Mouse (Mus musculus) MEL (cell line): ENCODE data around the gene Herc2. TPM values are rescaled to one million over a fixed set of nuclear protein-coding genes. Genes with fewer than 3 reads are reported as not detected.

Source experiments
- DNase-seq: peaks from one replicate; pipeline ENCODE4 v3.0.0; 2011; ENCODE audit warnings: low read depth, low spot score
- H3K27ac ChIP-seq: 2 replicates; pipeline ENCODE4 v1.5.1; 2012; ENCODE audit warnings: low read depth, mild to moderate bottlenecking, control low read depth, low read length, moderate library complexity; ENCODE audit not compliant: control insufficient read depth
- H3K27me3 ChIP-seq, 2 experiments: fragments of 150-350 bp in 1 of 2; sonication (generic) in 1 of 2; 2 replicates each; pipeline ENCODE4 v1.6.1; 2012; ENCODE audit warnings: low read length in 2 of 2, mild to moderate bottlenecking in 2 of 2, improper control_type of control experiment in 1 of 2, moderate library complexity in 1 of 2; ENCODE audit not compliant: insufficient read depth in 2 of 2, control insufficient read depth in 1 of 2
- H3K36me3 ChIP-seq, 2 experiments: 2 replicates each; pipeline ENCODE4 v1.6.1; 2012 to 2014; ENCODE audit warnings: low read length in 2 of 2, improper control_type of control experiment in 1 of 2, inconsistent platforms in 1 of 2, mild to moderate bottlenecking in 1 of 2; ENCODE audit not compliant: insufficient read depth in 2 of 2, control insufficient read depth in 1 of 2
- H3K4me1 ChIP-seq, 2 experiments: fragments of 150-350 bp in 1 of 2; sonication (generic) in 1 of 2; 2 replicates each; pipeline ENCODE4 v1.6.1; 2012; ENCODE audit warnings: low read length in 2 of 2, improper control_type of control experiment in 1 of 2, mild to moderate bottlenecking in 1 of 2; ENCODE audit not compliant: insufficient read depth in 2 of 2, control insufficient read depth in 1 of 2
- H3K4me3 ChIP-seq, 2 experiments: fragments of 150-350 bp in 1 of 2; sonication (generic) in 1 of 2; 2 replicates each; pipeline ENCODE4 v1.5.1; 2012; ENCODE audit warnings: low read depth in 2 of 2, low read length in 2 of 2, mild to moderate bottlenecking in 2 of 2, moderate library complexity in 2 of 2, control low read depth in 1 of 2, improper control_type of control experiment in 1 of 2; ENCODE audit not compliant: control insufficient read depth in 1 of 2, insufficient read depth in 1 of 2
- H3K79me2 ChIP-seq: 2 replicates; pipeline ENCODE4 v1.6.1; 2012; ENCODE audit warnings: mild to moderate bottlenecking, low read length, moderate library complexity; ENCODE audit not compliant: control insufficient read depth, poor library complexity, insufficient read depth
- H3K9ac ChIP-seq: 2 replicates; pipeline ENCODE4 v1.6.1; 2012; ENCODE audit warnings: low read depth, mild to moderate bottlenecking, control low read depth, low read length, moderate library complexity; ENCODE audit not compliant: control insufficient read depth, poor library complexity, severe bottlenecking
- H3K9me3 ChIP-seq: fragments of 150-350 bp; sonication (generic); replicated peaks from 2 replicates; pipeline ENCODE4 v1.6.1; 2012; ENCODE audit warnings: mild to moderate bottlenecking, low read length, improper control_type of control experiment, moderate library complexity; ENCODE audit not compliant: insufficient read depth
- BHLHE40 ChIP-seq: IDR thresholded peaks from 2 replicates; pipeline ENCODE4 v1.6.1; 2012; ENCODE audit warnings: low read depth, mild to moderate bottlenecking, inconsistent platforms, low read length, improper control_type of control experiment, borderline replicate concordance
- CTCF ChIP-seq, 3 experiments: IDR thresholded peaks in 2 of 3; conservative IDR thresholded peaks in 1 of 3; 2 replicates each; pipeline ENCODE4 v1.5.1; 2011 to 2012; ENCODE audit warnings: low read length in 3 of 3, low read depth in 2 of 3, mild to moderate bottlenecking in 2 of 3, improper control_type of control experiment in 1 of 3, inconsistent platforms in 1 of 3, mixed read lengths in 1 of 3, moderate library complexity in 1 of 3; ENCODE audit not compliant: control insufficient read depth in 1 of 3, insufficient read depth in 1 of 3, poor library complexity in 1 of 3, severe bottlenecking in 1 of 3
- EP300 ChIP-seq, 2 experiments: IDR thresholded peaks; 2 replicates each; pipeline ENCODE4 v1.6.1; 2011; ENCODE audit warnings: improper control_type of control experiment in 2 of 2, low read length in 2 of 2, low read depth in 1 of 2, mild to moderate bottlenecking in 1 of 2
- HCFC1 ChIP-seq: IDR thresholded peaks from 2 replicates; pipeline ENCODE4 v1.6.1; 2012; ENCODE audit warnings: low read depth, mild to moderate bottlenecking, inconsistent platforms, low read length, improper control_type of control experiment, moderate library complexity
- MAZ ChIP-seq: IDR thresholded peaks from 2 replicates; pipeline ENCODE4 v1.6.1; 2012; ENCODE audit warnings: low read depth, mild to moderate bottlenecking, inconsistent platforms, low read length, improper control_type of control experiment
- NELFE ChIP-seq: IDR thresholded peaks from 2 replicates; pipeline ENCODE4 v1.6.1; 2011; ENCODE audit warnings: low read depth, low read length, improper control_type of control experiment
- NRF1 ChIP-seq: IDR thresholded peaks from 2 replicates; pipeline ENCODE4 v1.6.1; 2014; ENCODE audit warnings: low read depth, mild to moderate bottlenecking, inconsistent platforms, low read length, improper control_type of control experiment, moderate library complexity; ENCODE audit not compliant: poor library complexity, insufficient read depth, severe bottlenecking
- SIN3A ChIP-seq: IDR thresholded peaks from 2 replicates; pipeline ENCODE4 v1.6.1; 2012; ENCODE audit warnings: low read length, improper control_type of control experiment, inconsistent platforms
- SMC3 ChIP-seq: IDR thresholded peaks from 2 replicates; pipeline ENCODE4 v1.6.1; 2011; ENCODE audit warnings: low read depth, low read length, improper control_type of control experiment
- TAL1 ChIP-seq: IDR thresholded peaks from 2 replicates; pipeline ENCODE4 v1.6.1; 2012; ENCODE audit warnings: mild to moderate bottlenecking, inconsistent platforms, low read length, moderate library complexity, mixed read lengths
- ZMIZ1 ChIP-seq: IDR thresholded peaks from 2 replicates; pipeline ENCODE4 v1.6.1; 2012; ENCODE audit warnings: low read depth, mild to moderate bottlenecking, inconsistent platforms, low read length, improper control_type of control experiment, moderate library complexity
- polyA plus RNA-seq, 2 experiments: library from polyadenylated mRNA; stranded (reverse) in 1 of 2; unstranded in 1 of 2; fragments of >175 nt in 1 of 2; fragments of >200 nt in 1 of 2; gene quantifications; 2 replicates each; pipeline versions ENCODE4 v1.2.1 to v1.2.4; 2012; ENCODE audit warnings: low replicate concordance in 2 of 2, low read depth in 1 of 2; ENCODE audit not compliant: insufficient read length in 2 of 2, insufficient read depth in 1 of 2, missing spikeins in 1 of 2
- total RNA-seq: library from RNA; depleted of rRNA; stranded (reverse); fragments of 300-350 nt; gene quantifications from 2 replicates; pipeline ENCODE4 v1.2.3, GENCODE M21; 2012

Herc2 gene
- total and polyA plus RNA-seq, 3 experiments: 20.7 to 389 (median 32.0) TPM

DNA sequence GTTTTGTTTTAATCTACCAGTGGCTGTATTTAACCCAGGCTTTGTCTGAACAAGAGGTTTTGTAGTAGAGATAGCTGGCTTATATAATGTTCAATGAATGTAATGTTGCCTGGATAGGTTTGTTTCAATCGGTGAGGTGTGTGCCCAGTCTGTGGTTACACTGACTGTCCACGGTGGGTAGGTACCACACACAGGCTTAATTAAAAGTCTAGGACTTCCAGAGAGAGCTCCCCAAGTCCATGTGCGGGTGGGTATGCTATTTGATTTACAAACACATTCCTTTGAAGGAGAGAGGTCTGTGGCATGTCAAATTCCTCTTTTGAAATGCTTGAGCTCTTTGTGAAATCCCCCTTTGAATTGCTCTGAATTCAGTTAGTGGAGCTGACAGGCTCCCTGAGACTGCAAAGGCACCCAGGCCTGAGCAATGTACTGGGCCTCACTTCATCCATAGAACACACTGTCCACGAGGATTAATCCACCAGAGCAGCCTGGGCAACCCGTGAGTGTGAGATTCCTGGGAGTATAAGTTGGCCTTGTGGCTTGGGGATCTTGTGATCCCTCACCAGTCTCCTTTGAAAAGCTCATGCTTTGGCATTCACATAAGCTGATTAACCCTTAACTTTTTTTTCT is 185.9 kb downstream of the Herc2 start:
- no peaks in the 10 kb centered on the region for H3K9me3 ChIP-seq
- H3K79me2 ChIP-seq: no peaks in the 10 kb centered on the region
- no peak for DNase-seq
- no peak for TF ChIP-seq BHLHE40
- TF ChIP-seq SMC3: no peak
- TF ChIP-seq ZMIZ1: no peak
- no peak for TF ChIP-seq HCFC1
- TF ChIP-seq SIN3A: no peak
- no peak for TF ChIP-seq EP300 (IDR thresholded peaks at IDR 0.05; ENCODE audit: low read depth in 1 of 2, low read length in 2 of 2)
- no peak for TF ChIP-seq MAZ
- TF ChIP-seq, all 39 proteins: peak for 0
- Histone ChIP-seq H3K27ac (no peak overlapping the region), H3K4me1 (no peaks in the 10 kb centered on the region), H3K27me3 (no peaks in the 10 kb centered on the region), H3K9ac (no peak overlapping the region), H3K4me3 (no peak overlapping the region), H3K36me3 (no peaks in the 10 kb centered on the region)

DNA sequence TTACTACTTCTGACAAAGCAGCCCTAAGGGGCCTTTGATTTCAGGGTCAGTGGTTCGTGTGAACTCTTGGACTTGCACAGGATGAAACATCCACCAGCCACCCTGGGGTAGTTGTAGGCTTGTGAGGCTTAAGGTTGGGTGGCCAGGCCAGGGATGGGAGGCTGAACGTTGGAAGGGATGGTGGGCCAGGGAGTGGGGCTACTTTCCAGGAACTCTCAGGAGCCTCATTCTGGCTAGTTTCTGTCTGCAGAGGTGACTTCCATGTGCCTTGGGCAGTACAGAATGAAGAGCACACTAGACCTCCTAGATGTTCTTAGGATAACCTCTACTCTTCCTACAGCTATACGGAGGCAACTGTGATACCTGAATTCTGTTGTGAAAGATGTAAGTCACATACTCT is 186.6 kb downstream of the Herc2 start:
- no peak for DNase-seq
- no peak for TF ChIP-seq NRF1
- Histone ChIP-seq H3K27ac (no peak overlapping the region), H3K9me3 (no peaks in the 10 kb centered on the region), H3K79me2 (no peaks in the 10 kb centered on the region), H3K4me3 (no peak overlapping the region), H3K9ac (no peak overlapping the region), H3K36me3 (no peaks in the 10 kb centered on the region), H3K27me3 (no peaks in the 10 kb centered on the region), H3K4me1 (no peaks in the 10 kb centered on the region)

DNA sequence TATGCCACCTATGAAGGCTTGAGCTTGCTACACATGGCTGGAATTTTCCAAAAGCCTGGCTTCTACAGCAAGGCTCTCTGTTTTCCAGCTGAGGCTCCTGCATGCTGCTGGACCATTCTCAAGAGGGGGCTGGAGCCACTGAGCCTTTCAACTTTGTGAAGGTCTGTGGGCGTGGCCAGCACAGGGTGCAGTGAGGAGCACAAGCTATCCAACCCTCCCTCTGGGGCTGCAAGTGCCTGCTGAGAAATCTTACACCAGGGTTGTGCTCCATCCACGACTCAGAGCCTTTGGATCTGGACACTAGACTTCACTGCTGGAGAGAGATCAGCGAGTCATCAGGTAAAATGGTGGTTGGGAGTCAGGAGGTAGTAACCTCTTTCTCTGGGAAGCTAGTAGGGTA is 189.5 kb downstream of the Herc2 start, which contains the start of gene Oca2:
Oca2 (plus strand) TSS at position 218 of the 400 bp plus-strand sequence.
- no peak within 1 kb of the TSS for H3K4me3 ChIP-seq
- no peak within 1 kb of the TSS for H3K27ac ChIP-seq
- no peaks in the 10 kb centered on the region for H3K9me3 ChIP-seq
- H3K4me1 ChIP-seq: no peaks in the 10 kb centered on the region
- DNase-seq: no peak
- no peaks in the 10 kb centered on the region for H3K36me3 ChIP-seq
- TF ChIP-seq CTCF (IDR thresholded peaks at IDR 0.05 in 2 of 3, conservative IDR thresholded peaks at IDR 0.05 in 1 of 3; ENCODE audit: control insufficient read depth in 1 of 3, insufficient read depth in 1 of 3, low read depth in 2 of 3, low read length in 3 of 3, poor library complexity in 1 of 3, severe bottlenecking in 1 of 3): no peak
- no peak for TF ChIP-seq TAL1
- no peak for TF ChIP-seq NELFE
- H3K27me3 ChIP-seq: no peaks in the 10 kb centered on the region
- no peak within 1 kb of the TSS for H3K9ac ChIP-seq
- H3K79me2 ChIP-seq: no peaks in the 10 kb centered on the region
